Mouse (Mus musculus): ENCODE measurements around the gene Papolb. TPM values are rescaled to one million over a fixed set of nuclear protein-coding genes. Genes with fewer than 3 reads are reported as not detected.

Gene Papolb
- total and polyA plus RNA-seq, 2 experiments: not detected

- Histone ChIP-seq H3K27me3 (ENCODE audit: control insufficient read depth, insufficient read depth, low read length) (no peaks in the 10 kb centered on the region), H3K27ac (replicated peaks; ENCODE audit: insufficient read depth, low read depth, low read length) (no peak overlapping the region), H3K36me3 (ENCODE audit: control insufficient read depth, insufficient read depth, low read length) (no peaks in the 10 kb centered on the region), H3K9ac (ENCODE audit: low read depth, low read length) (no peak overlapping the region), H3K79me2 (ENCODE audit: control insufficient read depth, insufficient read depth, low read length) (no peaks in the 10 kb centered on the region), H3K4me1 (ENCODE audit: control insufficient read depth, insufficient read depth, low read length) (no peaks in the 10 kb centered on the region), H3K4me3 (ENCODE audit: insufficient read depth, low read depth, low read length) (no peak overlapping the region)
- no peak for DNase-seq (ENCODE audit: extremely low read depth, low read depth, low spot score)
- no peak for TF ChIP-seq POLR2A (IDR thresholded peaks at IDR 0.05; ENCODE audit: extremely low read depth, insufficient read depth, low read length)
- no peak for TF ChIP-seq CTCF (IDR thresholded peaks at IDR 0.05; ENCODE audit: low read depth, low read length)
- 55% methylated on average over 15 of the region's 15 CpGs for WGBS
Observed at GRCm38 (mm10) chr5:142509141-142510060, 20.5 kb downstream of the Papolb start.

- DNase-seq (ENCODE audit: extremely low read depth, low read depth, low spot score): no peak
Observed at GRCm38 (mm10) chr5:142505695-142506423, 24.0 kb downstream of the Papolb start.

GRCm38 (mm10) chr5:142504175-142504574 lies 25.7 kb downstream of the Papolb start:
- no peak overlapping the region for H3K4me3 ChIP-seq (ENCODE audit: insufficient read depth, low read depth, low read length)
- no peak overlapping the region for H3K27ac ChIP-seq (replicated peaks; ENCODE audit: insufficient read depth, low read depth, low read length)
- TF ChIP-seq CTCF (IDR thresholded peaks at IDR 0.05; ENCODE audit: low read depth, low read length) (no peak), POLR2A (IDR thresholded peaks at IDR 0.05; ENCODE audit: extremely low read depth, insufficient read depth, low read length) (no peak)
- no peak overlapping the region for H3K9ac ChIP-seq (ENCODE audit: low read depth, low read length)
- WGBS: 83% methylated on average over 3 of the region's 3 CpGs
- no peak for DNase-seq (ENCODE audit: extremely low read depth, low read depth, low spot score)
- no peaks in the 10 kb centered on the region for H3K36me3 ChIP-seq (ENCODE audit: control insufficient read depth, insufficient read depth, low read length)
- no peaks in the 10 kb centered on the region for H3K4me1 ChIP-seq (ENCODE audit: control insufficient read depth, insufficient read depth, low read length)
- H3K27me3 ChIP-seq (ENCODE audit: control insufficient read depth, insufficient read depth, low read length): no peaks in the 10 kb centered on the region
- no peaks in the 10 kb centered on the region for H3K79me2 ChIP-seq (ENCODE audit: control insufficient read depth, insufficient read depth, low read length)

More at GRCm38 (mm10) chr5:142505695-142506423, 24.0 kb downstream of the Papolb start:
- Histone ChIP-seq H3K27ac (replicated peaks; ENCODE audit: insufficient read depth, low read depth, low read length) (no peak overlapping the region), H3K9ac (ENCODE audit: low read depth, low read length) (no peak overlapping the region), H3K4me3 (ENCODE audit: insufficient read depth, low read depth, low read length) (no peak overlapping the region), H3K36me3 (ENCODE audit: control insufficient read depth, insufficient read depth, low read length) (no peaks in the 10 kb centered on the region), H3K79me2 (ENCODE audit: control insufficient read depth, insufficient read depth, low read length) (no peaks in the 10 kb centered on the region), H3K27me3 (ENCODE audit: control insufficient read depth, insufficient read depth, low read length) (no peaks in the 10 kb centered on the region), H3K4me1 (ENCODE audit: control insufficient read depth, insufficient read depth, low read length) (no peaks in the 10 kb centered on the region)
- TF ChIP-seq POLR2A (IDR thresholded peaks at IDR 0.05; ENCODE audit: extremely low read depth, insufficient read depth, low read length) (no peak), CTCF (IDR thresholded peaks at IDR 0.05; ENCODE audit: low read depth, low read length) (peak; percentile 45)
- 60% methylated on average over 3 of the region's 3 CpGs for WGBS

- 4% methylated on average over 3 of the region's 3 CpGs for WGBS
Observed at GRCm38 (mm10) chr5:142502414-142502813, 27.5 kb downstream of the Papolb start.

GRCm38 (mm10) chr5:142500918-142501317 lies 29.0 kb downstream of the Papolb start:
- WGBS: 74% methylated on average over 10 of the region's 10 CpGs
- TF ChIP-seq POLR2A (IDR thresholded peaks at IDR 0.05; ENCODE audit: extremely low read depth, insufficient read depth, low read length) (no peak), CTCF (IDR thresholded peaks at IDR 0.05; ENCODE audit: low read depth, low read length) (no peak)
- DNase-seq (ENCODE audit: extremely low read depth, low read depth, low spot score): no peak
- H3K27ac ChIP-seq (replicated peaks; ENCODE audit: insufficient read depth, low read depth, low read length): no peak overlapping the region
- H3K4me3 ChIP-seq (ENCODE audit: insufficient read depth, low read depth, low read length): no peak overlapping the region
- no peaks in the 10 kb centered on the region for H3K4me1 ChIP-seq (ENCODE audit: control insufficient read depth, insufficient read depth, low read length)
- no peaks in the 10 kb centered on the region for H3K27me3 ChIP-seq (ENCODE audit: control insufficient read depth, insufficient read depth, low read length)
- no peaks in the 10 kb centered on the region for H3K36me3 ChIP-seq (ENCODE audit: control insufficient read depth, insufficient read depth, low read length)
- H3K9ac ChIP-seq (ENCODE audit: low read depth, low read length): no peak overlapping the region
- H3K79me2 ChIP-seq (ENCODE audit: control insufficient read depth, insufficient read depth, low read length): no peaks in the 10 kb centered on the region

More at GRCm38 (mm10) chr5:142502414-142502813, 27.5 kb downstream of the Papolb start:
- Histone ChIP-seq H3K27me3 (ENCODE audit: control insufficient read depth, insufficient read depth, low read length) (no peaks in the 10 kb centered on the region), H3K4me1 (ENCODE audit: control insufficient read depth, insufficient read depth, low read length) (no peaks in the 10 kb centered on the region), H3K4me3 (ENCODE audit: insufficient read depth, low read depth, low read length) (no peak overlapping the region), H3K27ac (replicated peaks; ENCODE audit: insufficient read depth, low read depth, low read length) (no peak overlapping the region), H3K9ac (ENCODE audit: low read depth, low read length) (no peak overlapping the region), H3K79me2 (ENCODE audit: control insufficient read depth, insufficient read depth, low read length) (no peaks in the 10 kb centered on the region), H3K36me3 (ENCODE audit: control insufficient read depth, insufficient read depth, low read length) (no peaks in the 10 kb centered on the region)
- DNase-seq (ENCODE audit: extremely low read depth, low read depth, low spot score): peak; percentile 72
- peak; percentile 78 for TF ChIP-seq CTCF (IDR thresholded peaks at IDR 0.05; ENCODE audit: low read depth, low read length)
- TF ChIP-seq POLR2A (IDR thresholded peaks at IDR 0.05; ENCODE audit: extremely low read depth, insufficient read depth, low read length): no peak

All from liver, adult 2 months (tissue).